Mouse (Mus musculus) right cerebral cortex, postnatal 14 days (tissue): ENCODE results near the gene Rangap1.
"Not testable (repeated sequence)": the region's sequence is repeated elsewhere in the genome, so short reads cannot be mapped to it uniquely, and the experiment has no call there.

ENCODE experiments used
- DNase-seq: peaks from one replicate; pipeline ENCODE4 v3.0.0; 2022

The Rangap1 gene

DNA sequence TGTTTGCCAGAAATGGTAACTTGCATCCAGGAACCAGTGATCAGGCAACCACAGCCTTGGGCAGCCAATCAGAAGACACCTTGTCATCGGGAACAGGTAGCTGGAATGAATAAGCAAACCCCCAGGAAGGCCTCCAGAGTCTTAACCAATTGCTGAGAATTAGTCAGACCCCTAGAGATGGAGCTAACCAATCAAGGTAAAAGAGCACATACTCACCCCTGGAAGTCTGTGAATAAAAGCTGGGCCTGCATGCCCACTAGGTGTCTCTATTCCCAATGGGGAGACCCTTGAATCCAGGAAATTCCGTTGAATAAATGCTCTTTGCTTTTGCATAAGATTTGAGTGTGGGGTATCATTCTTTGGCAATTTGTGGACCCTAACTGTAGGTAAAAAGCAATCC is 5.4 kb downstream of the Rangap1 start:
- no peak for DNase-seq

DNA sequence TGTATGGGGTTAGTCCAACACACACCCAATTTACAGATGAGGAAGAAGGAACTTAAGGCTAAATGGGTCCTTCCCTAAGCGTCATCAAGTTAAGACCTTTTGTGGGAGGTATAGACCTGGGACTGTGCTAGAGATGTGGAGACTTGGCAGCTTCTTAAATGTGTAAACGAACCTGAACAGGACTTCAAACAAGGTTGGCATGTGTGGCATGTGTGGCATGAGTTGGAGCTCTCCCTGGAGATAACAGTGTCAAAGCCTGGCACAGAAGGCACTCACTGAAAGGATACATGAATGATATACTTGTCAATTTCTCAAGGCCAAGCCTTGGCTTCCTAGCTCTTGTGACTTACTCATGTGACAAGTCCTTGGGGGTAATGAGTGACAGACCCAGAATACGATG is 6.0 kb downstream of the Rangap1 start:
- DNase-seq, result no peak

DNA sequence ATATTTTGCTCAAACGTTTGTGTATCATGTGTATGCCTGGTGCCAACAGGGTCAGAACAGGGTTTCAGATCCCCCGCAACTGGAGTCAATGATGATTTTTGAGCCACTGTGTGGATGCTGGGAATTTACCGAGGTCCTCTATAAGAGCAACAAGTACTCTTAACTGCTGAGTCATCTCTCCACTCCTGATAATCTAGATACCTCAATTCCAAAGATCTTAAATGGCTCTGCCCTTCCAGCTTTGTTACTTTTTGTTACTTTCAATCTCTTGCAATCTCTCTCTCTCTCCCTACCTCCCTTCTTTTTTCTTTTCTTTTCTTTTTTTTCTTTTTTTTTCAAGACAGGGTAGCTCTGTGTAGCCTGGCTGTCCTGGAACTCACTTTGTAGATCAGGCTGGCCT is 10.3 kb downstream of the Rangap1 start:
- DNase-seq, result no peak

DNA sequence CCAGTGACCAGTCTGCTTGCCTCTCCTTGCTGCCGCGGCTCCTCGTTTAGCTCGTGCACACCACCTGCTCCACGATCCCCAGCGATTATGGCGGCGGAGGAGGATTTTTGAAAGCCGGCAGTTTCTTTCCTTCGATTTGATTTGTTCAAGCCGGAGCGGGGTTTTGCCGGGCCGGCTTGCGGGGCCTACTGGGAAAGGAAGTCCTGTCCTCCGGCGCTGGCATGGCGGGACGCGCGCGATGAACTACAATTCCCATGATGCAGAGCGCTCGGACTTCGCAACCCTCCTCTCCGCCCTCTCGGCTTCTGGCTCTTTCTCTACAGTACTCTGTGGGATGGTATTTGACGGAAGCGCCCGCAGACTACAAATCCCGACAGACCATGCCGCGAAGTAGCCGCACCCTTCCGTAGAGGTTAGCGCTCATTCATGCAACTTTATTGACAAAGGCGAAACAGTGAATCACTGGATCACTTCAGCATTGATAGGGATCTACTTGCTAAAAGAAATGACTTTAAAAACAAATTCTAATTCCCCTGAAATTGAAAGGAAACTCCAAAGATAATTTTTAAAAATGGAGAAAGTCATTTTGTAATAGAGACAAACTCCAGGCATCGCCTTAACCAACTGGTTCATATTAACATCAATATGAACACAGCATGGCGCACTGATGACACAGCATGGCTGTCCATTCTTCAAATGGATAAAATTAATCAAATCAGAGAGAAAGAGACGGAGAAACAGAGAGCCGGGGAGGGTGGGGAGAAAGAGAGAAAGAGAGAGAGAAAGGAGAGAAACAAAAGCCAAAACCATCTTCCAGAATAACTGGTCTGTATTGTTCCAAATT is 15.3 kb downstream of the Rangap1 start:
- peak; percentile 97 for DNase-seq

DNA sequence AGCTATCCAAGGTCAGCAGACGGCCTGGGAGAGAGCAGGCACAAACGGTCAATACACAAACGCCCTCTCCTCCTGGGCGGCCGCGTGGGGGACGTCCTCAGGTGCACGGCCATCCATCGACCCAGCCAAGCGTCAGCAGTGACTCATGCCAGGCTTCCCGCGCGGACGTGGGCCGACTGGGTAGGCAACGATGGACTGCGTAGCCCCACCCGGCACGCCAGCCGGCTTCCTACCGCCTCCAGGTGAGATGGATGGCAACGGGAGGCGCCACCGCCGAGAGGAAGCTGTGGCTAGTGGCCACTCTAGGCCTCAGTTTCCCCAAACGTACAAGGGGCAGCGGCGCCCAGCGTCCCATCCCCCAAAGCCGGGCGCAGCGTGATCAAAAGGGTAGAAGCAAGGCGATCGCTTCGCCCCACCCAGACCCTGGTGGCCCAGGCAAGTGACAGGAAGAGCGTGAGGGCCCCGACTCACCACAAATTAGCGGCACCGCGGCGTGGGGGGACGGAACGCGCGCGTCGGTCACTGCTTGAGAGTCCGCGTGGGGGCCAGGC is 16.0 kb downstream of the Rangap1 start:
- DNase-seq, result peak; percentile 64

DNA sequence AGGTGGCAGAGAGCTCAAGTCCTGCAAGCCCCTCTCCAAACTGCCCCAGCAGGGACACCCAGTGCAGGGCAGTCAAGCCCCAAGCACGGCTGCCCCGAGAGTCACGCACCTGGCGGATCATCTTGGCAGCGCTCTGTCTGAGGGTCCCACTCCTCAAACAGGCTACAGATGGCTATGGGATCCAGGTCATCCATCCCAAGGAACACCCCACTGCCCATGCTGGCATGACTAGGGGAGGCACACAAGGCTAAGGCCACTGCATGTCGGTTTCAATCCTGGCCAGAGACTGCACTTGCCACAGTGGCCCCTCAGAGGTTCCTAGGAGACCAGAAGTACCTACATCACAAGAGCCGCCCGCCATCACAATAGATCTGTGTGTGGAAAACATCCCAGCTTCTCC is 19.4 kb downstream of the Rangap1 start:
- no peak for DNase-seq

DNA sequence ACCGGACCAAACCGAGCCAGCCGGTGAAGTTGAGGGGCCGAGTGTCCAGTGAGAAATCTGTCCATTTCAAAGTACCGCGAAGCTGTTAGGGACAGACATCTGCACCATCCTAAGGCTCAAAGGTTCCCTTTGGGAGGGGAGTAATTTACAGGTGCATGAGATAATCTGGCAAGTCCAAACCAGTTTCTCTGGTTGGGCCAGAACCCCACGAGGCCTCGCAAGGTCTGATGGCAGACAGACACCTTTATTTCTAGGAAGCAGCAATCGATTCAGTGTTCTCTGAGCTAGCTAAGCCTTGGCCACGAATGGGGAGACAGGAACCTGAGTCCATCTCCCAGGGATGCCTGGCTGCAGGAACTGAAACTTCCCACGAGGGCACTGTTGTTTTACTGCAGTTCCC is 21.7 kb downstream of the Rangap1 start:
- no peak for DNase-seq

DNA sequence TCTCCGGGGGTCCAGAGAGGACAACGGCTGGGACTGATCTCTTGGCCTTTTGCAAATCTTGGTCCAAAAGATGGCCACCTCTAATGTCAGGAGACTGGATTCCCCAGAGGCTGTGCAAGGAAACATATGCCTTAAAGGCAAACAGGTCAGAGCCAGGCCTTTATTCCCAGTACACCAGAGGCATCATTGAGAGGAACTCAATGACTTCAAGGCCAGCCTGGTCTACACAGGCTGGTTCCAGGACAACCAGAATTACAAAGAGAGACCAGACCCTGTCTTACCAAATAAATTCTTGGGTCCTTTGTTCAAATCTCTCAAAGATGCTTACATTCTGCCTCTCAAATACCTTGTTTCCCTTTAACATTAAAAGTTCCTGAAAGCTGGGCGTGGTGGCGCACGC is 23.0 kb downstream of the Rangap1 start:
- DNase-seq, result no peak

DNA sequence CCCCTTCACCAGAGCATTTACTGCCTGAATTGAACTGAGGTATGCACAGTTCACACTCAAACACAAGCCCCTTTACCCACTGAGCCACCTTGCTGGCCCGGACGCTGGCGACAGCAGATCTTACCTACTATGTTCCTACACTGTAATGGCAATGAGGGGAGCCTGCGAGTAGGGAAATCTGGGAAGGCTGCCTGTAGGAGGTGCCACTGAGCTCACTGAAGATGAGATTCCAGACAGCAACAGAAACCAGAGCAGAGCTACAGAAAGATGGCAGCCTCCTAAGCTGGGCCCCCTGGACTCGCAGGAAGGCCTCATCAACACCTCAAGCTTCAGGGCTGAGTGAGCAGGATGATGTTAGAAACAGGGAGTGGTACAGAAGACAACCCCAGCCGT is 26.2 kb downstream of the Rangap1 start:
- DNase-seq, result no peak

DNA sequence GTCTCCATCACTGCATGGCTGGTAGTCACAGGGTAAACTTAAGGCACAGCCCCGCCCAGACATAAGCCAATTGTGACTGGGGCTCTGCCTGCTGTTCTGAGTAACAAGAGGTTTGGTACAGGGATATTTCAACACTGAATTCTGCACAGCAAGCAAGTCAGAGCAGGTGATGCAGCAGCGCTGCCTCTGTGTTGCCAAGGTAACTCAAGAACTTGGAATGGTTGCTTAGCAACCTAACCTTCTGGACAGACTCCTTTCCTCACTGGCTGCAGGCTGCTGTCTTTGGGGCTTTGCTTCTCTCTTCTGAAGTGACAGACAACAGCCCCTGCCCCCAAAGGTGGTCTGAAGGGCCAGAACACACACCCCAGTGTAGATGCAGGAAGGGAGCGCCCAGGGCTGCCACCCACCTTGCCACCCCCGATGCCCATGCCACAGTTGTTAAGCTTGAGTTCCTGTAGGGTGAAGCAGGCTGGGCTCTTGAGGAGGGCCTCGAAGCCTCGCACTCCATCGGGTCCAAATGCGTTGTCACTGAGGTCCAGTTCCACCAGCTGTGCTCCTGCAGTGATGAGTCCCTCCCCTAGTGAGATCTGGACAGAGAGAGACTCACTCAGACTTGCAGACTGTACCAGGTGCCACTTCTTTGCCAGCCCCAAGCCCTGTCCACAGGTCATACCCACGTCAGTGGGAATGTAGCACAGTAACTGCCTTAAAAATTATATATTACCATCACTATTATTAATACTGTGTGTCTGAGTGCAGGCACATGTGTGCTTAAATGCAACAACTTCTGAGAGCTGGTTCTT is 26.8 kb downstream of the Rangap1 start:
- DNase-seq, result no peak

DNA sequence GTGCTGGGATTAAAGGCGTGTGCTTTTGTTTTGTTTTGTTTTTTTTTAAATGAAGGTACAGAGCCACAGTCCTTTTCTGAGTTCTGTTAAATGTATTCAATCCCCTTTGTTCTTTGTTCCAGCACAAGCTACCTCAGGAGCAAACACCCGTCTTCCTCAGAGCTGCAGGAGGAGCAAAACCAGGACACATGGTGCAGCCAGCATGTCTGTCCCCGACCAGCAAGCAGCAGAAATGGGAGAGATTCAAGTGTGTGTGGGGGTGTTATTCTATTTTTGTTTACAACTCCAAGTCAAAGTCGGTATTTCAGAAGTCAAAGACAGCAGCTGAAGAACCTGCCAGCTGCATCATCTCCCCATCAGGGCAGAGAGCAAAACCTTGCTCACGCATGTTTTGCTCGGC is 31.6 kb downstream of the Rangap1 start:
- DNase-seq, result no peak

DNA sequence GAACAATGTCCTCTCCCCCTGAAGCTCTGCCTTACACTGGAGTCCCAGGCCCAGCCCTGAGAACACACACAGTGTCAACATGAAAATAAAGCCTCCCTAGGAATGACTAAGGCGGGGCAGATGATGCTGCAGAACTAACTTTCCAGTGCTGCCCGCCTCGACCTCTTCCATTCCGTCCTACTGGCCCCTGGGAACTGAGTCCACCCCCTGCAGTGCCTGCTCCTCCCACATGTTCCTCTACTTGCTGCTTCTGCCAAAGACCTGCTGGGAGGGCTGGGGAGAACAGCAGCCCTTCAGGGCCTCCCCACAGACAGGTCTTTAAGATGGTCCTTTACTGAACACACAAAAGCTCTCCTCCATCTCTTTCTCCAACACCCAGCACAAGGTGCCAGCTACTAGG is 34.5 kb downstream of the Rangap1 start:
- DNase-seq, result no peak

DNA sequence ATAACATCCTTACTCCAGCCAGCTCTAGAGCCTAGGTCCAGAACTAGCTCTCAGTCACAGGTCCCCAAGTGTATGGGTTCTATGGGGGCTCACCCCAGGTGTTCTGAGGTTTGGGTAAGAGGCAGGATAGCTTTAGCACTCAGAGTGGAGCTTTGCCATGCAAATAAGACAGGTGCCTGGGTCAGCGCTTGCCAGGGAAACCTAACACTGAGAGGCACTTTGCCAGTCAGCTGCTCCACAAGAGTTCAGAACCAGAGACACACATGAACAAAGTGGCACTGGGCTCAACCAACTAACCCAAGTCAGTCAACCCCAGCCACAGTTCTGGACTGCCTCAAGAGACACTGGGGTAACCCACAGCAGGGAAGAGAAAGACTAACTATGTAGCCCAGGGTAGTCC is 35.6 kb downstream of the Rangap1 start:
- DNase-seq, result no peak

DNA sequence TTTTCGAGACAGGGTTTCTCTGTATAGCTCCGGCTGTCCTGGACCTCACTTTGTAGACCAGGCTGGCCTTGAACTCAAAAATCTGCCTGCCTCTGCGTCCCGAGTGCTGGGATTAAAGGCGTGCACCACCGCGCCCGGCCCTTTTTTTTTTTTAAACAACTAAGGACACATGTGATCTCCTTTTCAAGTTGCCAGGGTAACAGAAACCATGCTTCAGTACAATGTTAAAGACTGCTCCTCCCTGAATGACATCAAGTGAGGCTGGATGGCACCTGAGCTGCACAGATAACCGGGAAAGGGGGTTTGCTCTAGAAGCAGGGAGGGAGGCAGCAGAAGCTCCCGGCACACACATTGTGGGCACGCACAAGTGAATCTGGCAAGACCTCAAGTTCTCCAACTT is 36.3 kb downstream of the Rangap1 start:
- DNase-seq, result no peak

DNA sequence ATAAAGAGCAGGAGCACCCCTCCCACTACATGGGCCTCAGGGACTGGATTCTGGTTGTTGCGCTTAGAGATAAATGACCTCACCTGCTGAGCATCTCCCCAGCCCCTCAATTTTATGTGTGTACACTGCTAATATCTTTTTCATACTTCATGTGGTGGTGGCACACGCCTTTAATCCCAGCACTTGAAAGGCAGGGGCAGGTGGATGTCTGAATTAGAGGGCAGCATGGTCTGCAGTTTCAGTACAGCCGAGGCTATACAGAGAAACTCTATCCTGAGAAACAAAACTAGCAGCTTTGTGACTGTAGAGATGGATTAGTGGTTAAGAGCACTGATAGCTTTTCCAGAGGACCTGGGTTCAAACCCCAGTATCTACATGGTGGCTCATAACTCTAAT is 42.2 kb downstream of the Rangap1 start:
- no peak for DNase-seq

DNA sequence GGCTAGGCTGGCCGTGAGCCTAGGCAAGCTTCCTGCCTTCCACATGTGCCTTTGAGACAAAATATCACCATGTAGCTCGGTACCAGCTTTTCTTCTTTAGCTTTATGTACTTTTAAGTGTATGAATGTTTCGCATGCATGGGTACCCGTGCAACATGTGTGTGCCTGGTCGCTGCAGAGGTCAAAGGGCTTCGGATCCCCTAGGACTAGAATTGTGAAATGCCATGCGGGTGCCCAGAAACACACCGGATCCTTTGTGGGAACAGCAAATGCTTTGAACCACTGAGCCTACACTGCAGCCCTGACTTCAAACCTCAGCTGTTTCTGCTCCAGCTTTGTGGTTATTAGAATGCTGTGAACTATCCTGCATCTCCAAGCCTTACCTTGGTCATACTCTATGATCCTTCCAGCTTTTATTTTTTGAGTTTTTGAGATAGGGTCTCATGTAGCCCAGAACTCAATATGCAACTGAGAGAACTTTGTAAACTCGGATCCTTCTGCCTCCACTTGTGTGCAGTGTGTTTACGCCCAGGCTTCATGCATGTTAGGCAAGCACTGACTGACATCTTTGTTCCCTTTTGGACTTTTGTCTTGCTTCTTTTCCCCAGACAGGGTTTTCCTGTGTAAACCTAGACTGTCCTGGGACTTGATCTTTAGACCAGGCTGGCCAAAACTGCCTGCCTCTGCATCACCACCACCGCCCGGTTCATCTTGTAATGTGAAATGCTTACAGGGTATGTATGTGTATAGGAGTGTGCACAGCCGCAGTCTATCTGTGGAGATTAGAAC is 42.8 kb downstream of the Rangap1 start:
- no peak for DNase-seq

DNA sequence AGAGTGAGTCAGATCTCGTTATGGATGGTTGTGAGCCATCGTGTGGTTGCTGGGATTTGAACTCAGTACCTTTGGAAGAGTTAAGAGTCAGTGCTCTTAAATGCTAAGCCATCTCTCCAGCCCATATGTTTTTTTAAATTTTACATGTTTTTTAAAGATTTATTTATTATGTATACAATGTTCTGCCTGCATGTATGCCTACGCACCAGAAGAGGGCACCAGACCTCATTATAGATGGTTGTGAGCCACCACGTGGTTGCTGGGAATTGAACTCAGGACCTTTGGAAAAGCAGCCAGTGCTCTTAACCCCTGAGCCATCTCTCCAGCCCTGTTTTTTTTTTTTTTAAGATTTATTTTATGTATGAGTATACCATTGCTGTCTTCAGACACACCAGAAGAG is 44.0 kb downstream of the Rangap1 start:
- not testable (repeated sequence) for DNase-seq

DNA sequence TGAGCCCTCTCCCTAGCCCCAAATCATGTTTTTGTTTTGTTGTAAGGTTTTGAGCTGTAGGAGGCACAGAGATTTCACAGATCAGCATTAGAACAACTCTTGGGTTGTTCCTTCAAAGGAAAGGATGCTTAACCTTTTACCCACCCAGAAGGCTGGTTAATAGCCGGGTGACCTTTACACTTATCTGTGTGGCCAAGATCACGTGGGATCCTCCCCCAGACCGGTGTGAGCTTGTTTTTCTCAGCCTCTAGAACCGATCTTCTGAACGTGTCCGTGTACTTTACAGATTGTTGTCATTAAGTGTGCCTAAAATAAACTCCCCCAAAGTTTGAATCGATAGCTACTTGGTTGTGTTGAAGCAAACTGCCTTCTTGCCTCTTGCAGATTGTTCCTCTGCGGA is 44.7 kb downstream of the Rangap1 start:
- no peak for DNase-seq

DNA sequence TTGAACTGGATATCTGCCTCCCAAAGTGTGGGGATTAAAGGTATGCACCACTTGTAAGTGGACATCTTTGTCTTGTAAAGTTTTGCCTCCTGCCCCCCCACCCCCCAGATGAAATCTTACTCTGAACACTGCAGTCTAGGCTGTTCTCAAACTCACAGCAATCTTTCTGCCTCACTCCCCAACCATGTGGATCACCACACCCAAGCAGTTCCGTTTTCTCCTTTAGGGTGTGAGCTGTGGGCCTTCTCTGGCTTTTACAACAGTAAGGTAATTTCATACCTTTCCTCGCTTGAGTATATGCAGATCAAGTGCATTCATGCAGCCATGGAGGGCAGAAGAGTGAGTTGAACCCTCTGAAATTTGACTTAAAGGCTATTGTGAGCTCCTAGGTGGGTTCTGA is 45.2 kb downstream of the Rangap1 start:
- DNase-seq, result no peak

DNA sequence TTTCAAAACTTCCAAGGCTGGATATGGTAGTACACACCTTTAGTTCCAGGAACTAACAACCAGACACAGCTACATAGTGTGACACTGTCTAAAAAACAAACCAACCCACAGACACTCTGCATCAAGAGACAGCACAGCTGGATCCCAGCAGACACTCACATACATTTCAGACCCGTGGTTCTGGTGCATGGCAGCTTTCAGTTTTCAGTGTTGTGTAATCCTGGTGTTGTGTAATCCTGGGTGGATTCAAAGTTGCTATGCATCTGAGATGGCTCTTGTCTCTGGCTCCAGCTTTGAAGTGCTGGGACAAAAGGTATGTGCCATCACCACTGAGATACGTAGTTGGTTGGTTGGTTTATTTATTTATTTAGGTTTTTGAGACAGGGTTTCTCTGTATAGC is 46.8 kb downstream of the Rangap1 start:
- DNase-seq, result no peak

DNA sequence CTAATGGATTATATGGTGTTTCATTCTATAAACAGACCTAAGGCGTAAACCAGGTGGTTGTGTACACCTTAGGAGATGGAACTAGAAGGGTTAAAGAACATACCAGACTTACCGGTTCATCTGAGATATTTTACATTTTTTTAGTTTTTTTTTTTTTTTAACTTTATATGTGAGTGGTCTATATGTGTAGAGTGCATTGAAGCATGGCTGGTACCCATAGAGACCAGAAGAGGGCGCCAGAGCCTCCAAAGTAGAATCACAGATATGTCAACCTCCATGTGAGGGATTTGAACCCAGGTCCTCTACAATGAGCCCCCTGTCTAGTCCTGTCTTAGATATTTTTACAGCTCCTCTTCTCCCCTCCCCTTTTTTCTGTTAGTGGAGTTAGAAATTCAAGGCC is 47.5 kb downstream of the Rangap1 start:
- DNase-seq, result no peak

DNA sequence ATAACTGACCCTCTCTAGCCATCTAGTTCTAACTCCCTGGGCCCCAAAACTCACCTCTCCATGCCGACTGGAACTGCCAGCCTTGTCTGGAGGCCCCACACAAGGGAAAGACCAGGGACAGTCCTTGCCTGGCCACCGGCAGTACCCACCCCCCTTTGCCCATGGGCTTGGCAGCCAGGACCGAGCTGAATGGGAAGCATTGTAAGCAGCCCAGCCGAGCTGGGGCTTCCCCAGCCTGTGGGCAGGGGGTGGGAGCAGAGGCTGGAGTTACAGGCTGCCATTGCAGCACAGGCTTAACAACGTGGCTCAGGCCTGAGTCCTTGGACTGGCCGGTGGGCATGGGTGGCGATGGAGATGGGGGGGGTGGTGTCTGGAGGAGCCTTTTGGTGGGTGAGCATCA is 48.2 kb downstream of the Rangap1 start, which contains the start of gene Chadl:
TSS of gene Chadl (minus strand) at position 113 of the 400 bp plus-strand sequence.
- peak; percentile 43 for DNase-seq

DNA sequence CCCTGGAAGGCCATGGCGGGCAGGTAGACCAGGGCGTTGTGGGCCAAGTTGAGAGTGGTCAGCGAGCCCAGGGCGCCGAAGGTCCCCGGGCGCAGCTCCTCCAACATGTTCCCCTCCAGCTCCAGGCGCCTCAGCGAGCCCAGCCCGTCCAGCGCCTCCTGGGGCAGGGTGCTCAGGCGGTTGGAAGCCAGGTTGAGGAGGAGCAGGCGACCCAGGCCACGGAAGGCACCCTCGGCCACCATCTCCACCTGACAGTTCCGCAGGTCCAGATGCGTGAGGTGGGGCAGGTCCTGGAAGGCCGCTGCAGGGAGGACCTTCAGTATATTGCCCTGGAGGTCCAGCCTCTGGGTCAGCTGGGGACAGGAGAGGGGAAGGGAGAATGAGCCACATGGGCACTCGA is 50.4 kb downstream of the Rangap1 start:
- DNase-seq, result no peak
